Mouse (Mus musculus): Measurements from ENCODE around the gene Syne1. TPM values are rescaled to one million over a fixed set of nuclear protein-coding genes. Genes with fewer than 3 reads are reported as not detected.

Syne1 gene
- polyA plus RNA-seq, 1 experiment: 10.2 TPM

DNA sequence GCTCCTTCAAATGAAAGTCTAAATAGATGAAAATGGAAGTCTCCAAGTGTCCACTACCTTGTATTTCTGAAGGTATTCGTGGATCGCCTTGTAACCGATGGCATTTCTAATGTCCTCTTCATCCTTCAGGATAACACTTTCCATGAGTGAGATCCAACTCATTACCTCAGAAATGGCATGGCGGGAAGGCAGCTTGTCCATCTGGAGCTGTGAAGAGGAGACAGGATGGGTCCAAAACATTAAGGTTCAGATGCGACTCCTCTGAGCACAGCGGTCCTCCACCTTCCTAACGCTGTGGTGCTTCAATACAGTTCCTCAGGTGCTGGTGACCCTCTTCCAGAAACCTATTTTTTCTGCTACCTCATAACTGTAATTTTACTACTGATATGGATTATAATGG is 426.5 kb downstream of the Syne1 start:
- no peak for TF ChIP-seq GATA1 (IDR thresholded peaks at IDR 0.05; ENCODE audit: low read length)

DNA sequence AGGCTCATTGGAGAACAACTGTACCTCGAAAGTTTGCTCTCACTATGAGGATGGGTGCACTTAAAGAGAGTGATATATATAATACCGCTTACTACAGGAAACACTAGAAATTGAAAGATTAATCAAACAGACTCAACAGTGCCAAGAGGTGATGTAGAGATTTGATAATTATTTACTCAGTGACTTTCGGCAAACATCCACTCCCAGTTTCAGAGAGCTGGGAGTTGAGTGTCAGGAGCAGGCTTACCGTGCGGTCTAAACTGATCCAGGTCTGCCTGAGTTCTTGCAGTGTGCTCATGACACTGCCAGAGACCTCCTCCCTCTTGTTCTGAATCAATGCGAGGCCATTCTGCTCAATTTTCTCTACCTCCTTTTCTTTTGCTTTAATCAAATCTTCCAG is 434.6 kb downstream of the Syne1 start:
- TF ChIP-seq GATA1 (IDR thresholded peaks at IDR 0.05; ENCODE audit: low read length): no peak

DNA sequence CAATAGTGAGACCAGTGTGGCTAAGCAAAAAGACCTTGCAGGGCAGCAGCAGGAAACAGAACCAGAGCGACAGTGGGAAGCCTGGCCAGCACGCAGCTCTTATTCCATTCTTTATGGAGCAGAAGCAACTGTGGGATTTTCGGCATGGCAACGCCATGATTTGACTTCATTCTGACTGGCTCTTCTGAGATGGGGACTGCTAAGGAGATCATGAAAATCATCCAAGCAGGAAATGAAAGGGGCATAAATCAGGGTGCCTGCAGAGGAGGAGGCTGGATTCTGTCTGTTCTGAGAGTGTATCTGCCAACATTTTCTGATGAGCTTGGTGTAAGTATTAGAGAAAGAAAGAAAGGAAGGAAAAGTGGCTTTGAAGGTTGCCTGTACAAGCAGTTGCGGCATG is 435.1 kb downstream of the Syne1 start:
- no peak for TF ChIP-seq GATA1 (IDR thresholded peaks at IDR 0.05; ENCODE audit: low read length)

DNA sequence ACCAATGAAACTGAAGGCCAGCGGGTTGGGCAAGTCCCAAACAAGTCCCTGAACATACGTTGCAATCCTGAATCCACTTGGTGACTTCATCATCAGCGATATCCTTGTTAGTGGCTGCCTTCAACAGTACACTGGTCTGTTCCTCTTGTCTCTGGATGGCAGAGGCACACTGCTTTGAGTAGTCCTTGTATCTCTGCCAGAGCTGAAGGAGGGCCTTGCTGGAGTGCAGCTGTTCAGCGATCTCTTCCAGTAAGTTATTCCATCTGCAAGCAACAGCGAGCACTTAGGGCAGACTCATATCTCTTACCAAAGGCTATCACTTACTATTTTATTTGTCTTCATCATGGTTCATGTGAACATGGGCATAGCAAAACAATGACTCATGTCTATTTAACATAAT is 440.5 kb downstream of the Syne1 start:
- no peak for TF ChIP-seq GATA1 (IDR thresholded peaks at IDR 0.05; ENCODE audit: low read length)

DNA sequence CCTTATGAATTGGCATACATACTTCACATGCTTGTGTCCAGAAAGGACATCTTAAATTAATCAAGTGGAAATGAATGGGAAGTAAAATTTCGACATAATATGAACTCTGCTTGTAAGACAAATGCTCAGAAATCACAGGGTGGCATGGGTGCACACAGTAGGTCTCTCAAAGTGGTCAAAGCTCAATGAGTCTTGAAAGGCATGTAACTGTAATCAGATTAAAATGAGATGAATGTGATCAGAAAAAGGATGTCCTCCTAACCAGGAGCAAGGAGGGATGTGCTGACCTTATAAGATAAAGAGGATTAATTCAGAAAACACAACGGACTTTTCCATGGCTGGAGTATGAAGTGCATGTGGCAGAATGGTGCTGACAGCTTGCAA is 453.5 kb downstream of the Syne1 start:
- TF ChIP-seq GATA1 (IDR thresholded peaks at IDR 0.05; ENCODE audit: low read length): no peak

DNA sequence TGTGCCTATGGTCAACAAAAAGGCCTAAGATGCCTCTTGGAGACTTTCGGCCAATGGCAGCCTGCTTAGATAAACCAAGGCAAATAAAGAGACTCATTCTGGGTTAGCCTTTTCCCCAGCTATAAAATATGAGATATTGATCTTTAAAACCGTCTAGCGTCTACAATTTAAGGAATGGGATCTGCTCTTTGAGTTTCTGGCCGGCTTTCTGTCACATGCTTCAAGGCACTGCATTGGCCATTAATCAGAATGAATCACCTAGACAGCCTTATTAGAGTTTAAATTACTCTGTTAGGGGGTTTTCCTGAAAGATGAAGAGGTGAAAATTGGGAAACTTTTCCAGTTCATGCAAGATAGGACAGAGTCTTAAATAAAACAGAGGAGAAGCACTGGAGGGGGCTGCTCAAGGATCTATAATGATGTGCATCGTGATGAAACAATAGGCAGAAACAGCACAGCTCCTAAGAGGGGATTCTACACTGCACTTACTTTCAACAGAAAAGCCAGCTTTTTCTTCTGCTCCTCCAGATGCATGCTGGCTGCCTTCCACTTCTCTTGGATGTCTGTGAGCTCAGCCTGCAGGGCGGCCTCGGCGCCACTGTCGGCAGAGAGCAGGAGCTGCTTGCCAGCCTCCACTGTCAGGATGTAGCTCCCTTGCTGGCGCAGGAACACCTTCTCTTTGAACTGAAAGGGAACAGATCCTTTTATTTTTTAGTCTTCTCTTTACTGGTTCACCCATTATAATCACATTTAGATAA is 454.1 kb downstream of the Syne1 start:
- TF ChIP-seq GATA1 (IDR thresholded peaks at IDR 0.05; ENCODE audit: low read length): no peak

DNA sequence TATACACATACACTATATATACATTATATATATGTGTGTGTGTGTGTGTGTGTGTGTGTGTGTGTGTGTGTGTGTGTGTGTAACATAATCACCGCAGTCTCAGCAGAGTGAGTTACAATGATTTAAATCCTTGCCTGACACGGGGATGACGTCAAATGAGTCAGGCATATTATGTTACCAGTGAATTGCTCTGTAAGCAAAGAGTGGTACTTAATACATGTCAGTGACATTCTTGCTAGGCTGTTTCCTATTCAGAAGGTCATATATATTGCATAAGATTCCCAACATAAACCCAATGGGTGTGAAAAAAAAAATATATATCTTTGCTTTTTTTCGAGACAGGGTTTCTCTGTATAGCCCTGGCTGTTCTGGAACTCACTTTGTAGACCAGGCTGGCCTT is 462.1 kb downstream of the Syne1 start:
- TF ChIP-seq GATA1 (IDR thresholded peaks at IDR 0.05; ENCODE audit: low read length): no peak

DNA sequence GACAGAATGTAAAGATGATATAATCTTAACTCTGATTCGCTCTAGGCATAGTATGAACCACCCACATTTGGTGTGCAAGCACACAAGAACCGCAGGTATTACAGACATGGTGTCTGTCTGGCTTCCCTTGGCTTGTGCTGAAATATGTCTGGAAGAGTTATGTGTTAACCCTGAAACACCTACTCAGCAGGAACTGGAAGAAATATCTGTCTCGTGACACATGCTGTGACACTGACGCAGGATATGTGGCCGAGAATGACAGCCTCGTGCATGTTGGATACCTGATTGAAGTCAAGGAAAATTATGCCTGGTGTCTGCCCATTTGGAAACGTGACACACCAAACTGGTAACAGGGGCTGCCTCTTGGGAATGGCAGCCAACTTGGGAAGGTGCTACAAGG is 463.9 kb downstream of the Syne1 start:
- TF ChIP-seq GATA1 (IDR thresholded peaks at IDR 0.05; ENCODE audit: low read length): no peak

DNA sequence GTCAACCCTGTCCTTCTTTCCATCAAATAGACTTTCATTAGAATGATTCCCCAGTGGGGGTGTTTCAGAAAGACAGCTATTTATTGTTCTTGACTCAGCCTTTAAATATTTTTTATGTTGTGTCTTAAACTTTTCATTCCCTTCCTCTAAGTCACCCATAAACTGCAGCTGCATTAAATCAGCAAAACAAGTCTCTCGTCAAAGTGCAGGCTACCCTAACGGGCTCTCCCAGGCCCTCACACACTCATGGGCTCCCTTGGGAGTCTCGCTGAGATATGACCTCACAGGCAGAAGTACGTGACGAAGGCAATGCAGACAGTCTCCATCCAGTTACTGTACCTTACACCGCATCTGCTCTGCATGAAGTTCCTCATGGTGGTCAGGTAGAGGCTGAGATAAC is 465.0 kb downstream of the Syne1 start:
- TF ChIP-seq GATA1 (IDR thresholded peaks at IDR 0.05; ENCODE audit: low read length): no peak

DNA sequence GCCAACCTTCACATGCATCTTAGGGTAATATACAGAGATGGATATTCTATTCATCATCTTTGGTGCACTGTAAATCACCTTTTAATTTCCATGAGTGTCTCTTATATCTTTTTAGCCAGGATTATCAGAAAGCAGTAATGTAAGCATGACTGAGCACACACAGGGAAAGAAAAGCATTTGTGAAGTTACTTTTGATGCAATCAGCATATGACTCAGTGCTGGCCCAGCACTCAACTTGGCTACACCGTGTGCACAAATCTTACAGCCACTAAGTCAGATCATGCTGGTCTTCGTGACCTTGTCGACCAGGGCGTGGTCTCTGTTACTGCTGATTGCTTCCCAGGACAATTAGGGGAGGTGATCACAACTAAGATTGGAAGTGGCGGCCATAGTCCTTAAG is 465.5 kb downstream of the Syne1 start:
- TF ChIP-seq GATA1 (IDR thresholded peaks at IDR 0.05; ENCODE audit: low read length): no peak

DNA sequence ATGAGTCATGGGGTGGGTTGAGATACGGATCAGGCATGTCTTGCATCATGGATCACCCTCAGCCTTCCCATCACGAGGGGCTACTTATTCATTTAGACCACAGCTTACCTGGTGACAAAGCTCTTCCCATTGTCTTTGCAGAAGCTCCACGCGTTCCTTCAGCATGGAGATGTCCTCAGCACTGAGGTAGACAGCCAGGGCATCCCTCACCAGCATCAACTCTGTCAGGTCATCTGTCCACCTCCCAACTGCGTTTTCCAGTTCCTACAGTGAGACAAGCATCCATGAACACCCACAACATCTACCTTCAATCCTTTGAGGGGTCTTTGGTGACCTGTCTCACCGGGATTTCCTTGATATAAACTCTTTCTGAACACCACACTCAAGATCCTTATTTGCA is 467.6 kb downstream of the Syne1 start:
- no peak for TF ChIP-seq GATA1 (IDR thresholded peaks at IDR 0.05; ENCODE audit: low read length)

DNA sequence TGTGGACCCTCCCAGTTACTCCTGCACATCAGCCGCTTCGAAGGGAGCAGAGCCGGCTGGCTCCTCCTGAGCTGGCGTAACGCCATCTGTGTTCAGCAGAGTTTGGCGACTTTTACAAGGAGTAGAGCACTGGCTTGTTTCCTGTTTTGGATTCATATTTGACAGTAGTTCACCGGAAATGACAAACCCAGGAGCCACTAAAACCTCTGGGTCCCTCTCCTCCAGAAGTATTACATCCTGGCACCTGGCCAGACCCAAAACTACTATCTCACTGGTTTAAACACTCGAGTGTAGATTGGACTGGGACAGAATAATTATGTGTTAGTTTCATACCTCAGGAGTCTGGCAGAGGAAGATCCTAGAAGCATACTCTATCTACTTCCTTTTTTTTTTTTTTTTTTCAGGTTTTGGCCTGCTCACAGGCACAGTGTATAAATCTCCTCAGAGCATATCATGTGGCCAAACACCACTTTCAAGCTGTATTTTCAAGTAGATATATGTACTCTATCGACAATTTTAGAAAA is 471.3 kb downstream of the Syne1 start:
- no peak for TF ChIP-seq GATA1 (IDR thresholded peaks at IDR 0.05; ENCODE audit: low read length)

DNA sequence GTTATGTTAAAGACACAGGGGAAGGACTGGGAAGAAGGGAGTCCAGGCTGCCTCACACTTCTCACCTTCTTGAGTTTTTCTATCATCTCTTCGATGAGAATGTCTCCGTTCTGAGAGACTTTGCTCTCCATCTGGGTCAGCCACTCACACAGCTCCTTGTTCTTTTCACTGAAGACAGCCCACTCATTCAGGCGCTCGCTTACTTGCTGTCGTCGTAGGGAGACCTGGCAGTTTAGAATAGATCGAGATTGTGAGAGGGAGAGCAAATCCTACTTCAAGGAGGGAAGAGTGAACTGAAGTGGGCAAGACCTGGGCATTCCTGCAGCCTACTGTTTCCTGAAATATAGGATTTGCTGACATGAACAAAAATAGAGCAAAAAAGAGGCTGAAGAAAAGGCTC is 475.6 kb downstream of the Syne1 start:
- no peak for TF ChIP-seq GATA1 (IDR thresholded peaks at IDR 0.05; ENCODE audit: low read length)

DNA sequence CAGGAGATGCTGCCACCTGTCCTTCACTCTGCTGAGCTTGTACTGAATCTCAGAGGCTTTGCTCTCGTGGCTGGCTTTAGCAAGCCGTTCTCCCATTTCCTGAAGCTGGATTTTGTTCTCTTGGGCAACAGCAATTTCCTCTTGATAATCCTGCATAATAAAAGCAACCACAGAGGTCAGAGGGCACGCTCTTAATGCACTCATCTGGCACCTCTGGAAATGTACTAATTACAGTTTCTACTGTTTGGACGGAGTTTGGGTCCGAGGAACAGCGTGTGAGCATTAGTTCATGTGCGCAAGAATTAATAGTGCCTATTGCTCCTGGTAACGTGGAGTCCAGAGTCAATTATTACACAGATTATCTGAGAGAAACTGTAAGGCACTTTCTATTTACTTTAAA is 479.2 kb downstream of the Syne1 start:
- TF ChIP-seq GATA1 (IDR thresholded peaks at IDR 0.05; ENCODE audit: low read length): no peak

DNA sequence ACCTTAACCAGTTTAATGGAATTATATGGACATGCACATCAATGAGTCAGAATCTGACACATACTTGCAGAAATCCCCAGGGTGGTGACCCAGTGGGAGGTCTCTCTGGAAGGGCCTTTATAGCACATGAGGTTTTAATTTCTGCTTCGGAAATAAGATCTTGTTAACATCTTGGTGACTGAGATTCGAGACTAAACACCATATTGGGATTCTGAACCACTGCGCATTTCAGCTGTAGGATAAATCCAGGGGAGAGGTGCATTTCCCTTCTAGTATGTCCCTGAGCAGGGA is 480.4 kb downstream of the Syne1 start:
- no peak for TF ChIP-seq GATA1 (IDR thresholded peaks at IDR 0.05; ENCODE audit: low read length)

DNA sequence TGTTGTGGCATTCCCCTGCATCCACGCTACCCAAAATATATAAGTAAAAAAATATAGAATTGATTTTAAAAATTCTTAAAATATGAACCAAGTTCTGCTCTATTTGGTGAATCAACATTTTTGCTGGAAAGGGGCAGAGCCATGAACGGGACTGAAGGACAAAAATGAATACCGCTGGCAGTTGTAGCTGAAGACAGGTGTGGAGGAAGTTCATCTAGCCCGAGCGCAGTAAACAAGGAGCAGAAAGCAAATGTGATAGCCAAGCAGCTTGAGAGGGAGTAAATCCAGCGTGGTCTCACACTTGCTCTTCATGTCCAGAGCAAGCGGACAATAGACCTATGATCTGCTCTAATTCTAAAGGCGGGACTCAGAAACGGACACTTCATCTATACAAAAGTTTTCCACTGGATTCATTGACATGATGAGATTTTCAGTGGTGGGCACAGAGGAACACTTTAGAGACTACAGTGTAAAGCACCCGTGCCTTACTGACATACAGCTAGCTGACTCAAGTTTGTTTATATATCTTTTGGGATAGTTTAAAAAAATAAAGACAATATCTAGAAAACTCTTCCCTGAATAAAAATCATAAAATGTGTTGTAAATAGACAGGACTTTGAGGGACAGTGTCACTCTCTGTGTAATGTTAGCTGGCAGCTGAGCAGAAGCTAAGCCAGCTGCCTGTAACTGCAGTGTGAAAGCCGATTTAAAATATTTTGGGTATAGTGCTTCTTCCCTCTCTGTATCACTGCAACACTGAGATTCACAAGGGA is 480.9 kb downstream of the Syne1 start:
- no peak for TF ChIP-seq GATA1 (IDR thresholded peaks at IDR 0.05; ENCODE audit: low read length)

DNA sequence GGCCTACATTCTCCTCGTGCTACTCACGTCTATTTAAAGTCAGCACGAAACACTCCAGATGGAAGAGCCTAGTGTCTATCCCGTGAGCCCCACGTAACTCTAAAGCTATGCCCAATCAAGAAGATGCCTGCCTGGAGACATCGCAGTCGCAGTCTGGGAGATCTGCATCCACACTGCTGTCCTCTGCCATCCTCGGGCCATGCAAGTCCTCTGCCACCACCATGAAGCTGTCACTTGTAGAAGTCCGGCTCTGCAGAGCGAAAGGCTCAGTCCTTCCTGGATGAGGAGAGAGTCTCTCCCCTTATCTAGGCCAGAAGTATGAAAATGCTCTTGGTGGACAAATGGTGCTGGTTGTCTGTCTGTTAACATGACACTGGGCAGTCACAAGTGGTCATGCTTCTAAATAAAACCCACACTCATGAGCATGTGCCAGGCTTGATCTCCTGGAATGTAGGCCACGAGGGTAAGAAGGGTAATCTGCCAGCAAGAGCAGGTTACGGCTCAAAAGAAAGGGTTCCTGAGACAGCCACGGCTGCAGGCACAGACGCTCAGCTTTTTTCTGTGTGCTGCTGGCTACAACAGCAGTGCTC is 482.5 kb downstream of the Syne1 start, which contains the start of gene Gm10097:
Gm10097 (plus strand) TSS at position 517 of the 590 bp plus-strand sequence.
- TF ChIP-seq GATA1 (IDR thresholded peaks at IDR 0.05; ENCODE audit: low read length): no peak

Measured in G1E-ER4 (cell line).